Mouse (Mus musculus): Measurements from ENCODE around the gene Robo1.

Gene Robo1

GRCm38 (mm10) chr16:72603487-72604206, 295.5 kb downstream of the Robo1 start:
- no peak for DNase-seq (ENCODE audit: low read depth, low spot score)

- peak; percentile 76 for DNase-seq (ENCODE audit: low read depth, low spot score)
Measured at GRCm38 (mm10) chr16:72605066-72605465, 297.0 kb downstream of the Robo1 start.

- DNase-seq (ENCODE audit: low read depth, low spot score) = no peak
Measured at GRCm38 (mm10) chr16:72610661-72611112, 302.6 kb downstream of the Robo1 start.

- peak; percentile 23 for DNase-seq (ENCODE audit: low read depth, low spot score)
Measured at GRCm38 (mm10) chr16:72614898-72615297, 306.8 kb downstream of the Robo1 start.

- no peak for DNase-seq (ENCODE audit: low read depth, low spot score)
Measured at GRCm38 (mm10) chr16:72615360-72615759, 307.3 kb downstream of the Robo1 start.

- DNase-seq (ENCODE audit: low read depth, low spot score) = no peak
Measured at GRCm38 (mm10) chr16:72622371-72622770, 314.3 kb downstream of the Robo1 start.

GRCm38 (mm10) chr16:72622868-72623267, 314.8 kb downstream of the Robo1 start:
- peak; percentile 47 for DNase-seq (ENCODE audit: low read depth, low spot score)

- DNase-seq (ENCODE audit: low read depth, low spot score) = no peak
Measured at GRCm38 (mm10) chr16:72633846-72634245, 325.7 kb downstream of the Robo1 start.

- no peak for DNase-seq (ENCODE audit: low read depth, low spot score)
Measured at GRCm38 (mm10) chr16:72639332-72639940, 331.3 kb downstream of the Robo1 start.

- DNase-seq (ENCODE audit: low read depth, low spot score) = no peak
Measured at GRCm38 (mm10) chr16:72640932-72641811, 333.1 kb downstream of the Robo1 start.

- DNase-seq (ENCODE audit: low read depth, low spot score) = no peak
Measured at GRCm38 (mm10) chr16:72645890-72646289, 337.8 kb downstream of the Robo1 start.

GRCm38 (mm10) chr16:72649314-72649713, 341.2 kb downstream of the Robo1 start:
- DNase-seq (ENCODE audit: low read depth, low spot score) = peak; percentile 80

- no peak for DNase-seq (ENCODE audit: low read depth, low spot score)
Measured at GRCm38 (mm10) chr16:72655411-72655810, 347.3 kb downstream of the Robo1 start.

- DNase-seq (ENCODE audit: low read depth, low spot score) = peak; percentile 91
Measured at GRCm38 (mm10) chr16:72662837-72663350, 354.8 kb downstream of the Robo1 start.

GRCm38 (mm10) chr16:72663351-72664232, 355.5 kb downstream of the Robo1 start:
- peak; percentile 53 for DNase-seq (ENCODE audit: low read depth, low spot score)

GRCm38 (mm10) chr16:72664233-72664613, 356.1 kb downstream of the Robo1 start:
- no peak for DNase-seq (ENCODE audit: low read depth, low spot score)

GRCm38 (mm10) chr16:72664806-72665205, 356.7 kb downstream of the Robo1 start:
- DNase-seq (ENCODE audit: low read depth, low spot score) = no peak

GRCm38 (mm10) chr16:72665454-72665853, 357.3 kb downstream of the Robo1 start:
- DNase-seq (ENCODE audit: low read depth, low spot score) = no peak

GRCm38 (mm10) chr16:72670240-72671038, 362.3 kb downstream of the Robo1 start:
- no peak for DNase-seq (ENCODE audit: low read depth, low spot score)

GRCm38 (mm10) chr16:72677234-72677633, 369.1 kb downstream of the Robo1 start:
- DNase-seq (ENCODE audit: low read depth, low spot score) = no peak
